Mouse (Mus musculus) midbrain, embryonic 11.5 days (tissue): ENCODE measurements around the gene Olfr768. TPM values are rescaled to one million over a fixed set of nuclear protein-coding genes. Genes with fewer than 3 reads are reported as not detected.

Experiments
- polyA plus RNA-seq: library from polyadenylated mRNA; unstranded; fragments of >200 nt; fragmentation: Nextera tagmentation; extraction: Ambion mirVana; gene quantifications from 2 replicates; pipeline ENCODE4 v1.2.1, GENCODE M21; 2014

Olfr768 gene
- polyA plus RNA-seq, 1 experiment from 2014 or later: not detected

Other genes starting within 250 kb of the Olfr768 start
- 10.0 and 10.2 TPM in 2 replicates for gene Gdf11, start 207.7 kb downstream of the Olfr768 start, polyA plus RNA-seq
- gene Cd63, start 198.4 kb downstream of the Olfr768 start, polyA plus RNA-seq: 168 and 177 TPM in 2 replicates
- 11.3 TPM in 2 replicates for gene Rdh5, start 176.5 kb downstream of the Olfr768 start, polyA plus RNA-seq
- 242 and 271 TPM in 2 replicates for gene Bloc1s1, start 175.3 kb downstream of the Olfr768 start, polyA plus RNA-seq
- gene Itga7, start 165.6 kb downstream of the Olfr768 start, polyA plus RNA-seq: 1.6 and 1.7 TPM in 2 replicates
- gene Mettl7b, start 138.4 kb downstream of the Olfr768 start, polyA plus RNA-seq: not detected in 2 replicates
- gene Olfr9, start 109.9 kb downstream of the Olfr768 start, polyA plus RNA-seq: not detected in 2 replicates
- gene Olfr763, start 88.6 kb downstream of the Olfr768 start, polyA plus RNA-seq: not detected in 2 replicates
- gene Olfr764-ps1, start 59.5 kb downstream of the Olfr768 start, polyA plus RNA-seq: not detected in 2 replicates
- not detected in 2 replicates for gene Olfr765, start 49.4 kb downstream of the Olfr768 start, polyA plus RNA-seq
- gene Olfr766-ps1, start 30.4 kb downstream of the Olfr768 start, polyA plus RNA-seq: not detected in 2 replicates
- not detected in 2 replicates for gene Olfr767, start 16.5 kb downstream of the Olfr768 start, polyA plus RNA-seq
- not detected in 2 replicates for gene Olfr769, start 18.5 kb upstream of the Olfr768 start, polyA plus RNA-seq
- not detected in 2 replicates for gene Olfr770, start 39.6 kb upstream of the Olfr768 start, polyA plus RNA-seq
- gene Olfr771, start 65.4 kb upstream of the Olfr768 start, polyA plus RNA-seq: not detected in 2 replicates
- not detected in 2 replicates for gene Olfr772, start 78.5 kb upstream of the Olfr768 start, polyA plus RNA-seq
- not detected in 2 replicates for gene Olfr773, start 88.0 kb upstream of the Olfr768 start, polyA plus RNA-seq
- gene Olfr774, start 136.8 kb upstream of the Olfr768 start, polyA plus RNA-seq: not detected in 2 replicates
- gene Olfr775, start 149.0 kb upstream of the Olfr768 start, polyA plus RNA-seq: not detected in 2 replicates
- not detected in 2 replicates for gene Olfr776, start 159.8 kb upstream of the Olfr768 start, polyA plus RNA-seq
- gene Olfr777, start 172.1 kb upstream of the Olfr768 start, polyA plus RNA-seq: not detected in 2 replicates
- gene Olfr780, start 218.7 kb upstream of the Olfr768 start, polyA plus RNA-seq: not detected in 2 replicates
- not detected in 2 replicates for gene Olfr781, start 229.5 kb upstream of the Olfr768 start, polyA plus RNA-seq
- gene Olfr782, start 249.5 kb upstream of the Olfr768 start, polyA plus RNA-seq: not detected in 2 replicates